Comparison of ENCODE assay signal across 9 mouse cellular contexts in the genomic region with DNA sequence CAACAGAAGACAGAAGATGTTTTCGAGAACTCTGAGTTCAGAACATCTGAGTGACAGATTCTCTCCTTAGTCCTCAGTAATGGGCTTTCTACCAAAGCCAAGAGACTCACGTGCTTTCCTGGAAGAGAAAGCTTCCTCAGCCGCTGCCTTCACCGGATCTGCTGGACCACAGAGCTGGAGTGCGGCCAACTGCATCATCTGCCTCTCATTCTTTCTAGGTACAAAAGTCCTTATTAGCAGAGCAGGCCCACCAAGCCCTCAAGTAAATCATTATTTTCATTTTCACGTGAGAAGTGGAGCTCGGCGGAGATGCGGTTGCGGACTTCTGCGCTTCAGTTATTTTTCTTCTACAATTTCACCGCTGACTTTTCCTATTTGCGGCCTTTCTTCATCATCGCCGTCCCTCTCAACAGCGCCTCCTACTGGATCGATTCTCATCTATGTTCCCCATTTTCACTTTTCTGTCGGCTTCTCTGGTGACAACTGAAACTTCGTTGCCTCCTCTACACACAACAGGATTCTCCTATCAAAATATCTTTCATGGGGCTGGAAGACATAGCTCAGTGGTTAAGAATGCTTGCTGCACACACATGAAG.
DNase-seq lines count a peak whose midpoint lies in the region; ATAC-seq and TF ChIP-seq lines count a peak whose summit lies in the region.
"Had no signal": no experiment of that assay in that cellular context is flagged by ENCODE, and none has a peak within 500 bp of the region (broad histone marks: within the 10 kb centered on the region; RNA-seq: fewer than 3 reads in every experiment).

No protein-coding gene starts in this region.

- no peak for ATAC-seq in lung, embryonic 14.5 days (ENCODE audit: insufficient read depth)
- ATAC-seq in neutrophil, adult 5-6 weeks (ENCODE audit: extremely low read depth, insufficient number of reproducible peaks, low FRiP score, poor library complexity, severe bottlenecking), result peak; percentile 32; the same call in 1 of the 2 replicates

- H3K4me2 ChIP-seq in lung, embryonic 14.5 days, result no peak overlapping the region

- TF ChIP-seq POLR2A in bone marrow, adult 2 months (IDR thresholded peaks at IDR 0.05; ENCODE audit: borderline replicate concordance, control insufficient read depth, low read depth, low read length), result no peak

- H3K27ac ChIP-seq in lung, embryonic 14.5 days (ENCODE audit: low read depth), result no peak overlapping the region
- no peak overlapping the region for H3K27ac ChIP-seq in bone marrow, adult 2 months (ENCODE audit: control insufficient read depth, insufficient read depth, low read depth, low read length, poor library complexity)
- H3K27ac ChIP-seq: heart, embryonic 10.5 days had no signal

- TF ChIP-seq CTCF in lung, embryonic 14.5 days (IDR thresholded peaks at IDR 0.05; ENCODE audit: low read depth), result peak; percentile 38
- peak; percentile 31; the same call in 1 of the 2 replicates for TF ChIP-seq CTCF in bone marrow, adult 2 months (IDR thresholded peaks at IDR 0.05; ENCODE audit: control insufficient read depth, insufficient read depth, low read length)

- no peak overlapping the region for H3K9ac ChIP-seq in lung, embryonic 14.5 days

- H3K4me1 ChIP-seq in lung, embryonic 14.5 days (ENCODE audit: insufficient read depth), result no peaks in the 10 kb centered on the region
- no peaks in the 10 kb centered on the region for H3K4me1 ChIP-seq in bone marrow, adult 2 months (ENCODE audit: control insufficient read depth, insufficient read depth, low read length)

- DNase-seq in cerebellum, postnatal 10 days, result peak; percentile 37 to 50
- DNase-seq in cerebellum, postnatal 36 days, result no peak
- DNase-seq in lung, embryonic 14.5 days, result peak; percentile 31
- DNase-seq in lung, postnatal 36 days, result no peak
- DNase-seq in neural tube, embryonic 10.5 days (ENCODE audit: extremely low spot score, low spot score), result no peak
- no peak for DNase-seq in MN1 (ENCODE audit: low spot score)

- no peaks in the 10 kb centered on the region for H3K9me3 ChIP-seq in lung, embryonic 14.5 days (ENCODE audit: low read depth, low read length)
- H3K9me3 ChIP-seq: heart, embryonic 10.5 days had no signal

- H3K36me3 ChIP-seq in lung, embryonic 14.5 days (ENCODE audit: insufficient read depth), result no peaks in the 10 kb centered on the region
- H3K36me3 ChIP-seq: heart, embryonic 10.5 days had no signal

- H3K27me3 ChIP-seq in lung, embryonic 14.5 days (ENCODE audit: insufficient read depth, low read length), result no peaks in the 10 kb centered on the region

- WGBS in lung, embryonic 14.5 days, result 67% methylated on average over 19 of the region's 19 CpGs
- 40% methylated on average over 19 of the region's 19 CpGs for WGBS in bone marrow, adult 2 months

- H3K4me3 ChIP-seq in lung, embryonic 14.5 days (ENCODE audit: low read depth, low read length), result no peak overlapping the region
- no peak overlapping the region for H3K4me3 ChIP-seq in bone marrow, adult 2 months (replicated peaks; ENCODE audit: control insufficient read depth, low read depth, low read length)
- H3K4me3 ChIP-seq: heart, embryonic 10.5 days had no signal

Comparison
In these comparisons a context has a peak if more than half of its experiments do, and no peak if none do; other contexts are left out.
1. DNase-seq: peak in cerebellum, postnatal 10 days (2 of 2) and lung, embryonic 14.5 days (single experiment); none in cerebellum, postnatal 36 days (0 of 2), lung, postnatal 36 days (single experiment), neural tube, embryonic 10.5 days (single experiment) and MN1 (single experiment).